Mouse (Mus musculus) limb, embryonic 14.5 days (tissue): ENCODE data around the gene Ntrk1. TPM values are rescaled to one million over a fixed set of nuclear protein-coding genes. Genes with fewer than 3 reads are reported as not detected.

Experiments used
- ATAC-seq: fragments of 200-750 bp; cut with Nextera tagmentation; 2 replicates; pipeline ENCODE4 v1.8.0; 2017; ENCODE audit warnings: low read depth, moderate number of reproducible peaks, moderate TSS enrichment; ENCODE audit not compliant: low FRiP score
- DNase-seq: peaks from one replicate; pipeline ENCODE4 v3.0.0-alpha.2; 2015; ENCODE audit warnings: low spot score
- H3K27ac ChIP-seq: fragments of 300-500 bp; sonication (generic); replicated peaks from 2 replicates; pipeline ENCODE4 v1.5.1; 2014; ENCODE audit warnings: low read depth, mild to moderate bottlenecking, low read length, moderate library complexity, mixed read lengths
- H3K27me3 ChIP-seq: fragments of 300-500 bp; sonication (generic); 2 replicates; pipeline ENCODE4 v1.6.1; 2014; ENCODE audit warnings: low read length, mixed read lengths; ENCODE audit not compliant: control insufficient read depth, insufficient read depth
- H3K36me3 ChIP-seq: fragments of 300-500 bp; sonication (generic); 2 replicates; pipeline ENCODE4 v1.6.1; 2014; ENCODE audit warnings: mild to moderate bottlenecking, low read length, moderate library complexity, mixed read lengths; ENCODE audit not compliant: control insufficient read depth, insufficient read depth
- H3K4me1 ChIP-seq: fragments of 300-500 bp; sonication (generic); 2 replicates; pipeline ENCODE4 v1.6.1; 2014; ENCODE audit warnings: antibody characterized with exemption, low read length, mixed read lengths; ENCODE audit not compliant: control insufficient read depth, insufficient read depth
- H3K4me2 ChIP-seq: fragments of 300-500 bp; sonication (generic); replicated peaks from 2 replicates; pipeline ENCODE4 v1.6.1; 2014; ENCODE audit warnings: low read depth, mild to moderate bottlenecking, low read length, moderate library complexity; ENCODE audit not compliant: severe bottlenecking
- H3K4me3 ChIP-seq: fragments of 300-500 bp; sonication (generic); replicated peaks from 2 replicates; pipeline ENCODE4 v1.5.1; 2014; ENCODE audit warnings: low read length
- H3K9ac ChIP-seq: fragments of 300-500 bp; sonication (generic); 2 replicates; pipeline ENCODE4 v1.6.1; 2014; ENCODE audit warnings: mild to moderate bottlenecking, low read depth, low read length, moderate library complexity; ENCODE audit not compliant: severe bottlenecking
- H3K9me3 ChIP-seq: fragments of 300-500 bp; sonication (generic); 2 replicates; pipeline ENCODE4 v1.6.1; 2016; ENCODE audit warnings: low read length; ENCODE audit not compliant: control insufficient read depth
- POLR2A ChIP-seq: fragments of 200-500 bp; IDR thresholded peaks from 2 replicates; pipeline ENCODE4 v1.8.0; 2012; ENCODE audit warnings: inconsistent platforms, mild to moderate bottlenecking, moderate library complexity, borderline replicate concordance; ENCODE audit not compliant: insufficient read depth, insufficient read length; ENCODE audit errors: extremely low read depth
- WGBS: fragments of 180-500 bp; shearing (Covaris S2); extraction: QIAGEN DNeasy Blood & Tissue Kit; methylation state at CpG from one replicate; pipeline ENCODE4 v1.1.7; 2014; 5-methylcytosine and 5-hydroxymethylcytosine counted together
- polyA plus RNA-seq, 2 experiments: library from polyadenylated mRNA; depleted of rRNA in 1 of 2; stranded (reverse) in 1 of 2; unstranded in 1 of 2; fragments of >200 nt; fragmentation: Nextera tagmentation in 1 of 2; extraction: Ambion mirVana in 1 of 2; gene quantifications; 2 replicates each; pipeline versions ENCODE4 v1.2.1 to v1.2.3; 2012 to 2014

Gene Ntrk1
- polyA plus RNA-seq, 2 experiments: 2.1 to 2.7 TPM

- no peak overlapping the region for H3K4me3 ChIP-seq
- no peak overlapping the region for H3K9ac ChIP-seq
- 43% methylated on average over 10 of the region's 10 CpGs for WGBS
- H3K4me2 ChIP-seq: no peak overlapping the region
- H3K4me1 ChIP-seq: no peaks in the 10 kb centered on the region; the same call in 1 of the 2 replicates
- H3K27ac ChIP-seq: no peak overlapping the region
- H3K36me3 ChIP-seq: no peaks in the 10 kb centered on the region
- ATAC-seq (no peak), DNase-seq (no peak)
- TF ChIP-seq POLR2A: no peak
- peaks cover 28% of the 10 kb centered on the region for H3K27me3 ChIP-seq
- no peaks in the 10 kb centered on the region; the same call in 1 of the 2 replicates for H3K9me3 ChIP-seq
These were observed 17.9 kb upstream of the Ntrk1 start for GRCm38 (mm10) chr3:87812873-87813272.

GRCm38 (mm10) chr3:87812413-87812812 is 17.5 kb upstream of the Ntrk1 start:
- no peak overlapping the region for H3K4me2 ChIP-seq
- H3K27me3 ChIP-seq: peaks cover 28% of the 10 kb centered on the region
- H3K4me1 ChIP-seq: no peaks in the 10 kb centered on the region; the same call in 1 of the 2 replicates
- DNase-seq: no peak
- no peaks in the 10 kb centered on the region; the same call in 1 of the 2 replicates for H3K9me3 ChIP-seq
- H3K36me3 ChIP-seq: no peaks in the 10 kb centered on the region
- no peak overlapping the region for H3K4me3 ChIP-seq
- H3K9ac ChIP-seq: no peak overlapping the region
- H3K27ac ChIP-seq: no peak overlapping the region
- no peak for TF ChIP-seq POLR2A
- 30% methylated on average over 4 of the region's 4 CpGs for WGBS
- no peak for ATAC-seq

- WGBS: 83% methylated on average over 8 of the region's 8 CpGs
These were observed 16.3 kb upstream of the Ntrk1 start for GRCm38 (mm10) chr3:87811297-87811696.

GRCm38 (mm10) chr3:87809322-87809962 is 14.5 kb upstream of the Ntrk1 start:
- Histone ChIP-seq H3K4me2 (peak overlapping the region; percentile 31), H3K4me1 (no peaks in the 10 kb centered on the region; the same call in 1 of the 2 replicates), H3K9ac (no peak overlapping the region), H3K27me3 (peaks cover 32% of the 10 kb centered on the region), H3K27ac (no peak overlapping the region), H3K9me3 (no peaks in the 10 kb centered on the region; the same call in 1 of the 2 replicates), H3K4me3 (peak overlapping the region; percentile 21), H3K36me3 (no peaks in the 10 kb centered on the region)
- peak; percentile 47; the same call in 1 of the 2 replicates for ATAC-seq
- WGBS: 7% methylated on average over 28 of the region's 28 CpGs
- TF ChIP-seq POLR2A: no peak
- DNase-seq: no peak

More at GRCm38 (mm10) chr3:87811297-87811696, 16.3 kb upstream of the Ntrk1 start:
- DNase-seq (no peak), ATAC-seq (no peak)
- Histone ChIP-seq H3K4me3 (no peak overlapping the region), H3K9ac (no peak overlapping the region), H3K4me1 (no peaks in the 10 kb centered on the region; the same call in 1 of the 2 replicates), H3K36me3 (no peaks in the 10 kb centered on the region), H3K27me3 (peaks cover 28% of the 10 kb centered on the region), H3K4me2 (no peak overlapping the region), H3K27ac (no peak overlapping the region), H3K9me3 (no peaks in the 10 kb centered on the region; the same call in 1 of the 2 replicates)
- no peak for TF ChIP-seq POLR2A

- Histone ChIP-seq H3K4me3 (peak overlapping the region; percentile 18), H3K4me1 (no peaks in the 10 kb centered on the region; the same call in 1 of the 2 replicates), H3K9me3 (no peaks in the 10 kb centered on the region), H3K27ac (no peak overlapping the region), H3K9ac (no peak overlapping the region), H3K4me2 (peak overlapping the region; percentile 39), H3K36me3 (no peaks in the 10 kb centered on the region), H3K27me3 (peaks cover 33% of the 10 kb centered on the region)
- TF ChIP-seq POLR2A: no peak
- DNase-seq (no peak), ATAC-seq (no peak; the same call in 1 of the 2 replicates)
- WGBS: 5% methylated on average over 26 of the region's 26 CpGs
These were observed 9.2 kb upstream of the Ntrk1 start for GRCm38 (mm10) chr3:87804038-87804677.
